Mouse (Mus musculus) lung, postnatal 4 days (tissue): ENCODE results near the gene Cyp8b1.

ENCODE experiments used
- DNase-seq, 2 experiments: peaks; one replicate each; pipeline ENCODE4 v3.0.0; 2021

Cyp8b1 gene

DNA sequence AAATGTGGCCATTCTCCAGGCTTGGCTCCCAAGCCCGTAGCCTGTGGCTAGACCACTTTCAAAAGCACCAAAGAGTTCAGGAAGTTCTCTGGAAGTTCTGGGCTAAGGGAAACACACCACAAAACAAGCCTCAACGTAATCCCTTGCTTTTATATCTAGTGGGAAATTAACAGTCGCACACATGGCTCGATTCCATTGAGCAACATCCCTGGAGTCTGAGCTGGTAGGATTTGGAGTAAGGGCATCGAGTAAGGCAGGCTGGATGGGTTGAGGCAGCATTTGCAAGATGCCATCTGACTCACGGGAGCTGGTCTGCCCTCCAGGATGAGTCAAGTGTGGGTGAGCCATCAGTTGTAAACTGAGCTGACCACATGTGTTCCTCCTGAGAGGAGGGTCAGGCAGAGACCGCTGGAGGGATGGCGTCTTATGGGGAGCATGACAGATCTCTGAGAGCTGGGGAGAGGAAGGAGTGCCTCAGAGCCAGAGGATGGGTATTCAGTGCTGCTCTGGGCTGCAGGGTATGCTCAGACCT lies 1.8 kb downstream of the Cyp8b1 start:
- peak in 1 of 2 experiments; percentile 15 for DNase-seq

DNA sequence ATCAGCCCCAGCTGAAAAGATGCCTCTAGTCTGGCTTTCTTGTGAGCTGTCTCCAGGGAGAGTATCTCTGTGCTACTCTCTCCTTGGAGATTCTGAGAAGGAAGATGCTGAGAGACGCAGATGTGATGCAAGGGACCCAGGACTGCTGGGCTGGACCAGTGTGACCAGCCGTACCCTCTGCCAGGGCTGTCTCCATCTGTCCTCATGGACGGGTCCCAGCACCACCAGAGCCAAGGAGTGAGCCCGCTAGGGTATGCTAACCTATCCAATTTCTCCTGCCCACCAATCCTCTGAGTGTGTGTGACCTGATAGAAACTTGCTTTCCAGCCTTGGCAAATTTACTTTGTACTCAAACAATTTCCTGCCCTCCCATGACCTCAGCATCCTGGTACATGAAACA lies 3.3 kb downstream of the Cyp8b1 start:
- no peak for DNase-seq

DNA sequence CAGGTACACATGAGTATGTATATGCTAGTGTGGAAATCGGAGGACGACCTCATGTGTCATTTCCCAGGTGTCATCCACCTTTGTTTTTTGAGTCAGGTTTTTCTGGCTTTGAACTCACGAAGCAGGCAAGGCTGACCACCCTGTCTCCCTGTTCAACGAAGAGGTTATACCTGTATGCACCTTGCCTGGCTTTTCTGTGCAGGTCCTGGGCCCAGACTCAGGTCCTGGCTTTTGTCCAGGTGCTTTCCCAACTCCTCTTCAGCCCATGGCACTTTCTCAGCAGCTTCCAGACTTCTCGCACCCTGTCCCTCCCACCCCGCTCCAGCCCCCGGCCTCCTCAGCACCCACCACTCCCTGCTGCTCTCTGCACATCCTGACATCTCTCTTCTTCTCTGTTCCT lies 4.9 kb downstream of the Cyp8b1 start:
- no peak for DNase-seq

DNA sequence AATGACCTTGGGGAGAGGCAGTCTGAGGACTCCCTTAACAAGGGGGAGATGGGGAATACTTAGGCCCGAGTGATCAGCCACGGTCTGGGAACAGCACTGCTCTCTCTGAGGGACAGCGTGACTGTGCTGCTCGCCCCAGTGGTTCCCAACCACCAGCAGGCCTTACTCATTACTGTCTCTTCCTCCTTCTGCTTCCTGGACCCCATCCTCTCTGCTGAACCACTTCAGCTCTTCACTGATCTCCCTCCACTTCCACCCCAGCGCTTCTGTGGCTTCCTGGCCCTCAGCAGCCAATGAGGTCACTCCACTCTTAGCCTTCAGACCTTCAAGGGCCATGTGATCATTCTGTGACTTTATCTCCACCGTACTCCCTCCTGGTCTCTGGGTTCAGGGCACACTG lies 6.5 kb downstream of the Cyp8b1 start:
- DNase-seq, result no peak

DNA sequence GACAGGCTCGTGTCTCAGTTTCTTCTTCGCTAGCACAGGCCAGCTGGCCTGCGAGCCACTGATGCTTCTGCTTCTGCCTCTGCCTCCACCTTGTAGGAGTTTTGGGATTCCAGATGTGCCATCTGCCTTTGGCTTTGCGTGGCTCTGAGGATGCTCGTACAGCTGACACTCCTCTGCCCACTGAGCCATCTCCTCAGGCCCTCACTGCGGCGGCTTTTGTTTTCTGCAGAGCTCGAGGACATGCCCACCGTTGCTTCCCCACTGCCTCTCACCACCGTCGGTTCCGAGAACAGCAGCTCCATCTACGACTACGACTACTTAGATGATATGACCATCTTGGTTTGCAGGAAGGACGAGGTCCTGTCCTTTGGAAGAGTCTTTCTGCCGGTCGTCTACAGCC lies 7.8 kb downstream of the Cyp8b1 start:
- DNase-seq, result no peak

DNA sequence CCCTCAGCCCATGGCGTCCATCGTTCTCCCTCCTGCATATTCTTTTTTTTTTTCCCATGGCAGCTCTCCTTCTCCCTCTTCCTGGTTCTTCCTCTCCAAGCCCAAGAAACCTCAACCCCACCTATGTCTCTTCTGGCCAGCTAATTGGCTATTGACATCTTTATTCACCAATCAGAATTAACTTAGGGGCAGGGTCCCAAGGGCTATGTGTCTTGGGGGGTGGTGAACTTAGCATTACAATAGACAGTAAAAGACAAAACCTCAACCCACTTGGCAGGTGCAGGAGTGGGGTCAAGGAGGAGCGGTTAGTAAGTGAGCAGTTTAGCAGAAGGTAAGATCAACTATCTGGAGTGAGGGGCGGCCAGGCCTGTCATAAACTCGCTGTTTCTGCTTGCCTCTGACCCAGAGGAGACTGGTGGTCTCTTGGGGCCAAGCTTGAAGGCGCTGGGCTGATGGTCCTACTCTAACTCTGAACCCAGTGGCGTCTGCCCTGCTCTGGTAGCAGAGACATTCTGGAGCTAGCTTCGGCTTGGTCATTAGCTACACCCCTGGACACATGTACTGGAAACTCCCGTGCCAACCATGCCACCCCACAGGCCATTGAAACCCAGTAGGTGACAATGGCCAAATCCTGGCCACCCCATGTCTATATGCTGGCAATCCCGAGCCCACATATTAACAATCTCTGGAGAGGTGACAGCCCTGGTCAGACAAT lies 8.6 kb downstream of the Cyp8b1 start:
- peak in 1 of 2 experiments; percentile 13 for DNase-seq

DNA sequence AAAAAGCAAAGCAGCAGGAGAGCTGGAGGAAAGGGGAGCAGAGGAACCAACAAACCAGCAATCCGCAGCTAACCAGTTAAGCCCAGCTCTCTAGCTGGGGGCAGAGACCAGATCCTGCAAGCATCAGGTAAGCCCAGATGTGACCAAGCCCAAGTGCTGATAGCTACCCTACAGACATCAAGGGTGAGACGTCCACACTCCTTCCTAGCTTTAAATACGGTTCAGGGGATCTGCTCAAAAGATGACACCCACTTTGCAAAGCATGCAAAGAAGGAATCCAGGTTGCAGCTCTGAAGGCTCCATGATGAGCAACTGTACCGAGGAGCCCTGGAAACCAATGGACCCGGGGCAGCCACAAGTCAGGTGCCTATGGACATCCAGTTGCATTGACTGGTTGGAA lies 9.6 kb downstream of the Cyp8b1 start:
- DNase-seq, result peak in 1 of 2 experiments; percentile 10

DNA sequence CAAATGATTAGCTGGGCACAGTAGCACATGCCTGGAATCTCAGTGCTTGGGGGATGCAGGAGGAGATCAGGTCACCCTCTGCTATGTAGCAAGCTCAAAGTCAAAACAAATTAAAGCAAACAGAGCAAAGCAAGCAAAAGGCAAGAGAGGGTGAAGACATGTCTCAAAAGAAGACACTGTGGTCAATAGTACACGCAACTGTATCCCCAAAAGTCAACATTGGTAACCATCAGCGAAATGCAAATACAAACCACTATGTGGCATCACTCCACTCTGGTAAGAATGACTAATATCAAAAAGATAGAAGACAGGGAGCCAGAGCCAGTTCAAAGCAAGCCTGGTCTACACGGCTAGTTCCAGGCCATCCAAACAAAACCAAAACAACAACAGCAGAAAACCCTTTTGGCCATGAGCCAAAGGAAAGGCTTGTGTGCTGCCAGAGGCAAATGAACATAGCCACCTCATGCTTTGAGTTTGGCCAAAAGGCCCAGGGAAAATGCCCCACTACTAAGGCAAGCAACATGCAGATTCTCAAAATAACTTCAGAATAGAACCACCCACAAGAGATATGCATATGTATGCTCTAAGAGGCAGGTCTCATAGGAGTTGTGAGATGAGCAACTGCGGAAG lies 10.4 kb downstream of the Cyp8b1 start:
- DNase-seq, result peak in 1 of 2 experiments; percentile 15

DNA sequence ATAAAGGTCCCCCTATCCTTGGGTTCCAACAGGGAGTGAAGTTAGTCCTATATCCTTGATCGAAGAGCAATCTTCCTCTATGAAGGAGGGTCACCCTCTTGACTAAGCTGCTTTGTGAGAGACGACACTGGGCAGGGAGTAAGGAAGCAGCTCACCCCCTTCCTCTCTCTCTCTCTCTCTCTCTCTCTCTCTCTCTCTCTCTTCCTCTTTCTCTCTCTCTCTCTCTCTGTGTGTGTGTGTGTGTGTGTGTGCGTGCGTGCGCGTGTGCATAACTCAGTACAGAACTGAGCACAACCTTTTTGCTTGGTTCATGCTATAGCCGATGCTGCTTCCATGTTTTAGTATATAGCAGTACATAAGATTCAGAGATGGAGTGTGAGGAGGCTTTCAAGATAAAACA lies 11.2 kb downstream of the Cyp8b1 start:
- no peak for DNase-seq

DNA sequence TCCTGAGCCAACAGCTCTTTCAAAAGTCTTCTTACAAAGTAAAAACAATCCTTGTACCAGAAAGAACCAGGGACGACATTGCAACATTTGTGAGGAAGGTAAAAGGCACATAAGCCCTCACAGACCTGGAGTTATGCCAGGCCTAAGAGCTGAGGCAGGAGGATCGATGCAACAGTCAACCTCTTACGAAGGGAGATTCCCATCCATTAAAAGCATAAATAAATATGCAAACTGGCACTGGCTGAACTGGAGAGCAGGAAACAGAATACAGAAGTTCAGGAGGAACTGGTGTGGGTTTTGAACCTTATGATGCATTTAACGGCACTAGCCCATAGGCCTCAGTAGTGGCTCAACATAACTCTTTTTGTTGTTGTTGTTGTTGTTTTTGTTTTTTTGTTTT lies 11.8 kb downstream of the Cyp8b1 start:
- no peak for DNase-seq

DNA sequence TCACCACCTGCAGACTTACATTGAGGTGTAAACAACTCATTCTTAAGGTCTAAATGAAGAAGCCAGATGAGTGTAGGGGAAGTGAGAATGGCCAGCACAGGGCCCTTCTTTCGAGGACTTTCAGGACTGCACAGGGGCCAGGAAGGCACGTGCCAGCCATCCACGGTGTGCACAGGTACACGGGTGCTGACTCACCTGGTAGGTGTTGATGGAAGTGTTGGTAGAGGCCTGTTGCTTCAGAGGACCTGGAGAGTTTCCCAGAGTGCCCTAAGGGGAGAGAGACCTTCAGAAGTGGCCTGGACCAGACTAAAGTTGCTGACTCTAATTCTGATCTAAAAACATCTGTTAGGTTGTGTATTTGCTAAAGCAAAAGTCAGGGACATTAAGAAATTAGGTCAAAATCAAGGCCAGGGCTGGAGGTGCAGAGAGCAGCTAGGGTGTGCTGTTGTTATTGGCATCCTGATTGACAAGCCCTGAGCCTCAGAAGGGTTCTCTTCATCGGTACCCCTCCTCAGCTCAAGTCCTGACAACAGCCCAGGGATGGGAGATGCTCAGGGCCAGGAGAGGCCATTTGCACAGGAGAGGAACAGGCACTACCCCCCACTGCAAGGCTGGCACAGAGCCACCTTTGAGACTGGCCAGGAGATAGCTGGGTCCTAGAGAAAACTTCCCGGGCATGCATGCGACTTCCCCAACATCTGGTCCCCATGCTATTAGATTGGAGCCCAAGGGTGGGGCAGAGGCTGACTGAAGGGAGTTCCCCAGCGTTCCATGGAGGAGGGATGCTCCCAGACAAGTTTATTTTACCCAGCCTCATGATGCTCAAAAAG lies 12.4 kb downstream of the Cyp8b1 start:
- DNase-seq, result peak in 1 of 2 experiments; percentile 21

DNA sequence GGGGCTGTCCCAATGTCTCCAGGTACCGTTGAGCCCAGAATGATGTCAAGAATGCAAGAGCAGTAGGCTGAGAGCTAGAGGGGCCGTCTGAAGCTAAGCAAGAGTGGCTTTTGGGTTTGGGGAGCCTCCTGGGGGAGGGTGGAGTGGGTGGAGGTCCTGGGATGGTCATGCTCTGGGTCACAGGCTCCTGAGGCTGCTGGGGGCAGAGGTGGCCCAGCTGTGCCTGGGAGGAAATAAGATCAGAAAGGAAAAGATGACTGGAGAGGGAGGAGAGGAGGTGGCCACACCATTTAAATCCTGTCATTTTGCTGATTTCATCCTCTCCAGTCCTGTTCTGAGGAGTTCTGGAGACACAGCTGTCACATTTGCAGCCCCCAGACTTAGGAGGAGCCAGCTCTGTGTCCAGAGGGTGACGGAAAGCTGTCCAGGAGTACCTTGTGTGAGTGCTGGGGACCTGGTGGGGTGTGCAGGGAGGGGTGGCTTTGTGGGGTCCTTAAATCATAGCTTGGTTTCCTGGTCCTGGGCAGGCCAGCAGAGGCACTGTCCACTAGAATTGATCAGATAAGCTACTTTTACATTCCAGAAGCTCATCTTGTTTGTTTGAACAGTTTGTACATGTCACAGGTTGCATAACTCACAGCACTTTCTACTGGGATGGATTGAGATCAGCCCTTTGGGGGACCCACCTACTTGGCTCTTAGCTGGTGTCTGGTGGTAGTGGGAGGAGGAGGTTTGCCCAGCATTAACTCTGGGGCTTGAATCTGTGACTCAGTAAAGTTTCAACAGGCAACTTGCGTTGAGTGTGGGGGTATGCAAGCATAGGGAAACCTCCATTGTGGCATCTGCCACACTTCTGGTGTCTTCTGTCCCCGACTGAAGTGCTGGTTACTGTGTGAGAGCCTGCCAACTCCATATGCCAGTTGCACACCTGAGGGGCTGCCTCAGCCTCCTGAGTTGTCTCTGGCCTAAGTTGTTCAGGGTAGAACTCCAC lies 14.1 kb downstream of the Cyp8b1 start:
- peak in 1 of 2 experiments; percentile 14 for DNase-seq

DNA sequence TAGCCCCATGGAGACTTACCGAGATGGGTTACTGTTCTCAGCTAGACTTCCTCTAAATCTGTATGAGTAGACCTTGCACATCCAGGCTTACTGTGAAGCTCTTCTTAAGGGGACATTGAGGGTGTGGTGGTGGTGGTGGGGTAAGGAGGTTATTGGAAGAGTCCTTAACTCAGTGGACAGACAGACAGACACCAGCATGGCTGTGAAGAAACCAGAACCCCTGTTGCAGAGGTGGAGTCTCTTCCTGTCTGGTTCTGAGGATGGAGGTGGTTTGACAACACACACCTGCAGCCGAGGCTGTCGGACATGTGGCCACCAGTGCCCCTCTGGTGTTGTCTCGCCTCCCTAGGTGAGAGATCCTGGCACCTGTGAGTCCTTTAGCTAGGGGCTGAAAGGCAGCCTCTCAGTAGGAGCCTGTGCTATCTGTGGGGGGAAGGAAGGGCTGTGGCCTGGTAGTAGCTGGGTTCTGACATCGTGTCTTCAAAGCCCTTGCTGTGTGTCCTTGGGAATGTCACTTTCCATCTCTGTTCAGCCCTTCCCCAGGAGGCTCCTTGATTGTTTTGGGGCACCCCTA lies 15.7 kb downstream of the Cyp8b1 start:
- peak in 1 of 2 experiments; percentile 13 for DNase-seq

DNA sequence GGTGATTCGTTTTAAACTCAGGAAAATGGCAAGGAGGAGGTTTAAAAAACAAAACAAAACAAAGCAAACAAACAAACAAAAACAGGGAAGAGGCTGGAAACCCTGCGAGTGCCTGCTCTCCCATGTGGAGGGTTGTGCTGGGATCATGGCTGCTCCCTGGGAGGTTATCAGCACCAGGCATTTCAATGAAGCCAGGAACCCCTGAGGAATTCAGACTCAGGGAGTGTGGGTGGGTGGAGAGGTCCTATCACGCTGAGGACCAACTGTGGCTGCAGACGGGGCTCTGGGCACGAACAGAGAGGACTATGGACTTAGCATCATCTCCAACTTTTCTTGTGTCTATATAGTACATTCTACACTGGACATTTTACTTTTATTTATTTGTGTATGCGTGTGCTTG lies 16.8 kb downstream of the Cyp8b1 start:
- peak in 1 of 2 experiments; percentile 14 for DNase-seq

DNA sequence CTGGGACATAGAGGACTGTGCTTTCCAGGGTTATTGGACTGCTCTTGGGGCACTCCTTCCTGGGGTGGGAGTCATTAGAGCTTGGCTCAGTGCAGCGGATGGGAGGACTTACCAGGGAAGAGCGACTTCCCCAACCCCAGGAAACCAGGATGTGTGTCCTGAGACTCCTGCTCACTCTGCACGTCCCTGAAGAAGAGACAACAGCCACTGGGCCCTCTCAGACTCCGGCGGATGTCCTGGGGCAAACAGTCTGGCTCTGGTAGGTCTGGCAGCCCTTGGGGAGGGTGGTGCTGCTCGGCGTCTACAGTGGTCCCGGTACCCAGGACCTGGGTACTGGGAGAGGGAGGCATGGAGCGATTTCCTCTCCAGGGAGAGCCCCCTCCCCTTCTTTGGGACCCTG lies 17.9 kb downstream of the Cyp8b1 start, which contains the start of gene Ackr2:
Gene Ackr2 (plus strand): TSS at position 111 of the 400 bp plus-strand sequence.
- DNase-seq, result peak; percentile 58 to 79

DNA sequence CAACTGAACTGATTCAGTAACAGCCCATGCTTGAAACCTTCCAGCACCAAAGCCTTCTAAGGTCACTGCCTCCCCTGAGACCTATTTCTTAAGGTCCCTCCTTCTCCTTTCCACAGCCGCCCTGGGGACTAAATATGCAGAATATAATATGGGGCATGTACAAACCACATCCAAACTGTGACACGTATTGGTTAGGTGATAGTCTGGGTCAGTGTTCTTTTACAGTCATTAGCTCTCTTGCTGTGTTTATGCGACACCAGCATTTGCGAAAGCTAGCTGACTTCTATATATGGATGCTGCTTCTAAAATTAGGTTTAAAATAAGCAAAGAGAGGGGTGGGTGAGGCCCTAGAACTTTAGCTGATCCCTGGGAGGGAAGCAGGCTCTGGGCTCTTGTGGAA lies 19.3 kb downstream of the Cyp8b1 start:
- peak in 1 of 2 experiments; percentile 27 for DNase-seq

DNA sequence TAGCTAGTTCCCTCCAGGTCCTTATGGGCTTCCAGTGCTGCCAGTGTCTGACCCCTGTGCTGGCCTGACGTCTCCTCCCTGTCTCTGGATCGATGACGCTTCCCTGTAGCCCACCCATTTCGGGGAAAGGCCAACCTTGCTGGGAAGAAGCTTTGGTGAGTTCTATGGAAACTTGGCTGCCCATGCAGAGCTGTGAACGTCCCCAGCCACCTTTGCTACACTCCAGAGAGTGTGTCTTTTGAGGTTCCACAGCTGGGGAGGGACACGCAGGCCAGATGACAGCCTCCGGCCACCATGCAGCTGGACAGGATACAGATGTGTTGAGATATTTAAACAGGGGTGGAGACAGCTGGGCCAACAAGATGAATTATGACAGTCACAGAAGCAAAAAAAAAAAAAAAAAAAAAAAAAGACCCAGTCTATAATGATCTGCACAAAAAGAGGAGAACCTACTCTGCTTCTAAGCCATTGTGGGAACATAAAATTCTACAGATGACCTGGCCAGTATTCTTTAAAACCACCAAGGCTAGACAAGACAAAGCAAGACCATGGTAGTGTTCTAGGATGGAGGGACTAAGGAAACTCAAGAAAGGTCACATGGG lies 20.6 kb downstream of the Cyp8b1 start:
- DNase-seq, result peak; percentile 66 to 90

DNA sequence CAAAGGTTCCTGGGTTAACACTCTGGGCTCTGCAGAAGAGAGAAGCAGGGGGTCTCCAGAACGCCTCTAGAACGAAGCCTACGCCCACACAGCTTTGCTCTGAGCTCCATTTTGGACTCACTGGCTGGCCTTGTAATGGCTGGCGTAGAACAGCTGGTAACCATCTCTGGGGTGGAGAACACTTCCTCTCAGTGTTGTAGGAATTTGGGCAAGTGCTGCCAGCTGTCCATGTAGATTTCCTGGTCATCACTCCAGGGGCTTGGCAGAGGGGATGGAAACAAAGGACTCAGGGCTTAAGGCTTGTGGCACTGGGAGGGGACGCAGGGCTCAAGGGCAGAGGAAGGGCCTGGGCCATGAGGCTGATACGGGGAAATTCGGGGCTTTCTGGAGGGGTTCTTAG lies 21.7 kb downstream of the Cyp8b1 start:
- DNase-seq, result peak; percentile 50 to 80

DNA sequence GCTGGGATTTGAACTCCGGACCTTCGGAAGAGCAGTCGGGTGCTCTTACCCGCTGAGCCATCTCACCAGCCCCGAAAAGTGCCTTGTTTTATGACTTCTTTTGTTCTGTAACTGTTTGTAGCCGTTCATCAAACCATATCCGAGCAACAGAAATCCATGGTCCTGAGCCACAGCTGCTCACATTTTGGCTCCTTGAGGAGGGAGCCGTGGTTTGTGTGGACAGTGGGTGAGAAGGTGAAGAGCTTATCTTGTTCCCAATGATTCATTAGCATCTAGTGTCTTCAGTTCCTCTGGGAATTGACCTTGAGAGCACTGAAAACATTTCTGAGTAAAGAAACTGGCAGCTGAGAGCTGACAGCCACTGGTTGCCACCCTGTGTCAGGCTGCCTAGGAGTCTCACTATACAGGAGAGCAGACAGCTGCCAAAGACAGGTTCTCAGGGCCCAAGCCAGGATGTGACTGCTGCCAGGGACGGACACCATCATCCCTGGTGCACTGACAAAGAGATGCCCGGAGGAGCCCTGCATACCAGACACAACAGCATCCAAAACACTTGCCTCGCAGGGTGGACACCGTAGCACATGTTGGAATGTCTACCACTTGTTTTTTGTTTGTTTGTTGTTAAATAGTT lies 23.9 kb downstream of the Cyp8b1 start:
- DNase-seq, result peak in 1 of 2 experiments; percentile 19

DNA sequence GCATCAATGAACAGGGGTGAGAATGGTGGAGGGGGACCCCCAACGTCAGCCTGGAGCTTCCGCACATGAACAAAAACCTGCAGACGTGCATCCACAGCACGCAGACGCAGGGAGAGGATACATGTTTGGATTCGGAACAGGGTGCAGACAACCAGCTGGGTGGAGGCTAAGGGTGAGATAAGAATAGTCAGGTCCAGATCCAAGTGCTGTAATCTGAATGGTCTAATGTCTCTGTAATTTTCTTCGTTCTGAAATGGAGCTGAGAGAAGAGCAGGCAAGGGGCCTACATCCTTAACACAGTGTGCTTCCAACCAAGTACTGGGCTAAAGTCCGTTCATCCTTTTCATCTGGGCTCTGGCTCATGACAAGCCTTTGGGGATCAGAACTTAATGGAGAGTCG lies 24.8 kb downstream of the Cyp8b1 start:
- peak in 1 of 2 experiments; percentile 18 for DNase-seq
